Mouse (Mus musculus) hindbrain, embryonic 11.5 days (tissue): ENCODE measurements around the gene Polg2. TPM values are rescaled to one million over a fixed set of nuclear protein-coding genes. Genes with fewer than 3 reads are reported as not detected.
"Not testable (repeated sequence)": the region's sequence is repeated elsewhere in the genome, so short reads cannot be mapped to it uniquely, and the experiment has no call there.

Source experiments
- ATAC-seq: fragments of 200-750 bp; cut with Nextera tagmentation; 2 replicates; pipeline ENCODE4 v1.8.0; 2017; ENCODE audit warnings: mild to moderate bottlenecking, moderate TSS enrichment, moderate library complexity; ENCODE audit not compliant: low FRiP score
- DNase-seq: peaks from one replicate; pipeline ENCODE4 v3.0.0-alpha.2; 2015; ENCODE audit warnings: low spot score
- H3K27ac ChIP-seq: fragments of 300-500 bp; sonication (generic); 2 replicates; pipeline ENCODE4 v1.5.1; 2014; ENCODE audit warnings: mild to moderate bottlenecking, low read depth, low read length
- H3K27me3 ChIP-seq: fragments of 300-500 bp; sonication (generic); 2 replicates; pipeline ENCODE4 v1.6.1; 2014; ENCODE audit warnings: mild to moderate bottlenecking, low read length, moderate library complexity, mixed read lengths; ENCODE audit not compliant: control insufficient read depth, insufficient read depth
- H3K36me3 ChIP-seq: fragments of 300-500 bp; sonication (generic); 2 replicates; pipeline ENCODE4 v1.6.1; 2014; ENCODE audit warnings: mild to moderate bottlenecking, low read length, moderate library complexity, mixed read lengths; ENCODE audit not compliant: control insufficient read depth, insufficient read depth
- H3K4me1 ChIP-seq: fragments of 300-500 bp; sonication (generic); replicated peaks from 2 replicates; pipeline ENCODE4 v1.6.1; 2014; ENCODE audit warnings: low read length, mixed read lengths; ENCODE audit not compliant: control insufficient read depth, insufficient read depth
- H3K4me2 ChIP-seq: fragments of 300-500 bp; sonication (generic); replicated peaks from 2 replicates; pipeline ENCODE4 v1.6.1; 2014; ENCODE audit warnings: mild to moderate bottlenecking, low read depth, low read length
- H3K4me3 ChIP-seq: fragments of 300-500 bp; sonication (generic); 2 replicates; pipeline ENCODE4 v1.5.1; 2014; ENCODE audit warnings: low read depth, low read length
- H3K9ac ChIP-seq: fragments of 300-500 bp; sonication (generic); 2 replicates; pipeline ENCODE4 v1.6.1; 2014; ENCODE audit warnings: low read depth, low read length
- H3K9me3 ChIP-seq: fragments of 300-500 bp; sonication (generic); 2 replicates; pipeline ENCODE4 v1.6.1; 2016; ENCODE audit warnings: low read length; ENCODE audit not compliant: control insufficient read depth
- WGBS: fragments of 180-500 bp; shearing (Covaris S2); extraction: QIAGEN DNeasy Blood & Tissue Kit; methylation state at CpG from one replicate; pipeline ENCODE4 v1.1.7; 2014; 5-methylcytosine and 5-hydroxymethylcytosine counted together
- polyA plus RNA-seq: library from polyadenylated mRNA; unstranded; fragments of >200 nt; fragmentation: Nextera tagmentation; extraction: Ambion mirVana; gene quantifications from 2 replicates; pipeline ENCODE4 v1.2.1, GENCODE M21; 2014

Polg2 gene
- polyA plus RNA-seq, 1 experiment from 2014 or later: 11.0 TPM

GRCm38 (mm10) chr11:106729656-106730055 lies 49.7 kb downstream of the Polg2 start:
- no peaks in the 10 kb centered on the region for H3K4me1 ChIP-seq
- no peak overlapping the region for H3K4me2 ChIP-seq
- 95% methylated on average over 1 of the region's 1 CpGs for WGBS
- no peak for ATAC-seq
- H3K27ac ChIP-seq: no peak overlapping the region
- H3K27me3 ChIP-seq: no peaks in the 10 kb centered on the region
- DNase-seq: no peak
- H3K36me3 ChIP-seq: no peaks in the 10 kb centered on the region
- no peak overlapping the region for H3K9ac ChIP-seq
- no peaks in the 10 kb centered on the region for H3K9me3 ChIP-seq
- no peak overlapping the region for H3K4me3 ChIP-seq

DNA sequence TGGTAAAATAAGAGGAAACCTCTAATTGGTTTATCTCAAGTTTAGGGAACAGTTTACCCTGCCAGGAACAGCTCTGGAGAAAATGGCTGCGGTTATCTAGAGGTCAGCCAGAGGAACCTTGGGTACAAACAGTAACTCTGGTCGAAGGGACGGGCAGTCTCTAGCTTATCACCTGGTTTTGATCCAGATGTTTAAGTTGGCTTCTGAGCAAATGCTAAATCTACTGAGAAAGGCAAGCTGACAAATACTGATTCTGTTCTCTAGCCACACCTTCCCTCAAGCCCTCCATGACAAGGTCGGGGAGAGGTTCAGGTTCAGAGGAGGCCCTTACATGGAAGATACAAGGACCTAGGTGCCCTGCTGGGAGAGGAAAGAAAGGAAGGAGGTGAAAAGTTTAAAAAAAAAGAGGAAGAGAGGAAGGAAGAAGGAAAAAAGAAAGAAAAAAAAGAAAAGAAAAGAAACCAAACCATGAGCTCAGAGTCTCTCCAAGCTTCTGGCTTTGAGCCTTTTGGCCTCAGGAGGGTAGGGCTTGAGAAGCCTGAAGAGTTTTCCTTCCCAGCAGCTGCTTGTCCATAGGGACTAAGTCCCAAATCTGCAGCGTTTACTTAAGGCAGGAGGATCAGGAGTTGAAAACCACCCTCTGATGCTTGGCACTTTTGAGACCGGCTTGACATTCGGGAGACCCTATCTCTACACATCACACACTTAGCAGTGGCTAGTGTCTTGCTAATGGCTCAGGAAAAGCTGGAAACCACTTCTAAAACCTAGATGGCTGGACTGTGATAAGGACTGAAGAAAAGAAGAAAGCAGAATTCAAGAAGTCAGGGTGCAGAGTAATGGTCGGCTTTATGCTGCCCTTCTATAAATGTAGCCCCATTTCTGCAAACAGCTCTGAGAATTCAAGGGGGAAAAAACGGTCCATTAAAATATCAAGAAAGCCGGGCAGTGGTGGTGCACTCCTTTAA lies 50.7 kb downstream of the Polg2 start:
- Histone ChIP-seq H3K9me3 (no peaks in the 10 kb centered on the region), H3K9ac (no peak overlapping the region), H3K27ac (no peak overlapping the region), H3K4me3 (no peak overlapping the region), H3K4me2 (no peak overlapping the region), H3K27me3 (no peaks in the 10 kb centered on the region), H3K36me3 (no peaks in the 10 kb centered on the region), H3K4me1 (no peaks in the 10 kb centered on the region)
- WGBS: 85% methylated on average over 10 of the region's 10 CpGs
- ATAC-seq (no peak), DNase-seq (no peak)

DNA sequence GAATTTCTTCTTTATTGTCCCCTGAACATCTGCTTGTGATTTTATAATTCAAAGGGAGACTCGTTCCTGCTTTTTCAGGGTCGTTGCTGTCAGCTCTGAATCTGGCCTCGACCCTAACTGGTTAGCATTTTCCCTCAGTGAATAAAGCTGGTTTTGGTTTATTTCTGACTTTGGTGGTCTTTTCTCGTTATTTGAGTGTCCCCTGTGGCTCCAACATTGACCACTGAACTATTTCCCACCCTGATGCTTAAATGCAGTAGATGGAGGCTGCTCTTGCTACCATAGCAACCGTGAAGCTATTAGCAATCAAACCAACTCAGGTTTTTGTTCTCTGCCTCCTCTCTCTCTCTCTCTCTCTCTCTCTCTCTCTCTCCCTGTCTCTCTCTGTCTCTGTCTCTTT lies 51.4 kb downstream of the Polg2 start:
- no peak overlapping the region for H3K27ac ChIP-seq
- DNase-seq: no peak
- no peaks in the 10 kb centered on the region for H3K4me1 ChIP-seq
- WGBS: 49% methylated on average over 5 of the region's 5 CpGs
- H3K4me3 ChIP-seq: no peak overlapping the region
- no peaks in the 10 kb centered on the region for H3K36me3 ChIP-seq
- ATAC-seq: no peak
- no peak overlapping the region for H3K4me2 ChIP-seq
- H3K9ac ChIP-seq: no peak overlapping the region
- H3K27me3 ChIP-seq: no peaks in the 10 kb centered on the region
- H3K9me3 ChIP-seq: no peaks in the 10 kb centered on the region

- not testable (repeated sequence) for H3K9ac ChIP-seq, H3K27me3 ChIP-seq, DNase-seq, H3K9me3 ChIP-seq, H3K27ac ChIP-seq, H3K4me2 ChIP-seq, H3K4me1 ChIP-seq, H3K4me3 ChIP-seq, ATAC-seq, H3K36me3 ChIP-seq
- WGBS: 92% methylated on average over 9 of the region's 9 CpGs
Measured at GRCm38 (mm10) chr11:106724916-106725235, 54.5 kb downstream of the Polg2 start.

- no peaks in the 10 kb centered on the region for H3K36me3 ChIP-seq
- 90% methylated on average over 10 of the region's 10 CpGs for WGBS
- ATAC-seq (no peak), DNase-seq (no peak)
- H3K4me2 ChIP-seq: no peak overlapping the region
- H3K9me3 ChIP-seq: no peaks in the 10 kb centered on the region
- H3K4me3 ChIP-seq: no peak overlapping the region
- H3K4me1 ChIP-seq: no peaks in the 10 kb centered on the region
- H3K27ac ChIP-seq: no peak overlapping the region
- no peak overlapping the region for H3K9ac ChIP-seq
- H3K27me3 ChIP-seq: no peaks in the 10 kb centered on the region
Measured at GRCm38 (mm10) chr11:106724176-106724915, 55.0 kb downstream of the Polg2 start.

DNA sequence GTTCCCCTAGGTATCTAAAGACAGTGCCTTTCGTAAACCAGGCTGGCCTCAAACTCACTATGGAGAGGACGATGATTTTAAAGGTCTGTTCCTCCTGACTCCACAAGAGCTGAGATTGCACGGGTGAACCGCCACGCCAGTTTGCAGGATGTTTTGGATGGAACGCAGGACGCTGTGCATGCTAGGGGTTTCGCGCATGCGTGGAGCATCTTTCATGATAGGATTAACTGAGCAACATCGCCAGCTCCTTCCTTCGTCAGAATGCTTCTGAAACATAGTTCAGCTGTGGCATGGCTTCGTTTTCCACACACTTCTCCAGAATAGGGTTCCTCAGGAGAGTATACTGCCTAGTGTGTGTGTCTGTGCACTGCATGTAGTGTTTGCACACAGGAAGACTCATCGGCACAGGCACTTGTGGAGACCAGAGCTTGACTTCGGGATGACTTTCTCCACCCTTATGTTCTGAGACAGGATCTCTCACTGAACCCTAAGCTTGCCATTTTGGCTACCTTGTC lies 55.7 kb downstream of the Polg2 start:
- ATAC-seq: no peak
- Histone ChIP-seq H3K9ac (no peak overlapping the region), H3K4me1 (no peaks in the 10 kb centered on the region), H3K27me3 (no peaks in the 10 kb centered on the region), H3K36me3 (no peaks in the 10 kb centered on the region), H3K9me3 (no peaks in the 10 kb centered on the region), H3K4me2 (no peak overlapping the region), H3K4me3 (no peak overlapping the region), H3K27ac (no peak overlapping the region)
- 80% methylated on average over 15 of the region's 15 CpGs for WGBS
- DNase-seq: no peak

- ATAC-seq (no peak), DNase-seq (no peak)
- Histone ChIP-seq H3K9me3 (no peaks in the 10 kb centered on the region), H3K4me2 (no peak overlapping the region), H3K27me3 (no peaks in the 10 kb centered on the region), H3K4me3 (no peak overlapping the region), H3K4me1 (no peaks in the 10 kb centered on the region), H3K9ac (no peak overlapping the region), H3K36me3 (no peaks in the 10 kb centered on the region), H3K27ac (no peak overlapping the region)
- WGBS: 22% methylated on average over 7 of the region's 7 CpGs
Measured at GRCm38 (mm10) chr11:106722831-106723361, 56.4 kb downstream of the Polg2 start.

- Histone ChIP-seq H3K4me2 (no peak overlapping the region), H3K9me3 (no peaks in the 10 kb centered on the region), H3K4me1 (no peaks in the 10 kb centered on the region), H3K9ac (no peak overlapping the region), H3K36me3 (no peaks in the 10 kb centered on the region), H3K27ac (no peak overlapping the region), H3K27me3 (no peaks in the 10 kb centered on the region), H3K4me3 (no peak overlapping the region)
- ATAC-seq: no peak
- no peak for DNase-seq
- WGBS: 93% methylated on average over 8 of the region's 8 CpGs
Measured at GRCm38 (mm10) chr11:106720379-106720778, 59.0 kb downstream of the Polg2 start.
